Mouse (Mus musculus) testis, postnatal 10 days (tissue): ENCODE data around the gene Flt3l.
"Not testable (repeated sequence)": the region's sequence is repeated elsewhere in the genome, so short reads cannot be mapped to it uniquely, and the experiment has no call there.

Experiments used
- DNase-seq: peaks from one replicate; pipeline ENCODE4 v3.0.0; 2021; ENCODE audit warnings: low spot score

Gene Flt3l

GRCm38 (mm10) chr7:45135993-45136567 is at the start of gene Flt3l, which contains the start of gene Gm45713:
TSS of gene Flt3l (minus strand) at chr7:45136432.
TSS of gene Gm45713 (minus strand) at chr7:45136231.
- peak; percentile 94 for DNase-seq

- DNase-seq, result no peak
Observed at GRCm38 (mm10) chr7:45185921-45186320, 49.7 kb upstream of the Flt3l start.

GRCm38 (mm10) chr7:45183672-45184071 is 47.4 kb upstream of the Flt3l start:
- DNase-seq, result no peak

- DNase-seq, result no peak
Observed at GRCm38 (mm10) chr7:45182606-45183005, 46.4 kb upstream of the Flt3l start.

- DNase-seq, result peak; percentile 83
Observed at GRCm38 (mm10) chr7:45182199-45182601, 46.0 kb upstream of the Flt3l start.

- DNase-seq, result peak; percentile 64
Observed at GRCm38 (mm10) chr7:45181540-45181939, 45.3 kb upstream of the Flt3l start.

- DNase-seq, result no peak
Observed at GRCm38 (mm10) chr7:45180896-45181477, 44.8 kb upstream of the Flt3l start, which contains the start of gene Pth2. TSS of gene Pth2 (plus strand) at chr7:45180995.

GRCm38 (mm10) chr7:45179469-45179868 is 43.2 kb upstream of the Flt3l start, which contains the start of gene Gfy:
TSS of gene Gfy (minus strand) at chr7:45179569.
- no peak for DNase-seq

GRCm38 (mm10) chr7:45178550-45178949 is 42.3 kb upstream of the Flt3l start:
- peak; percentile 63 for DNase-seq

GRCm38 (mm10) chr7:45176356-45176755 is 40.1 kb upstream of the Flt3l start:
- DNase-seq, result no peak

- DNase-seq, result no peak
Observed at GRCm38 (mm10) chr7:45175929-45176328, 39.7 kb upstream of the Flt3l start.

- no peak for DNase-seq
Observed at GRCm38 (mm10) chr7:45175398-45175797, 39.2 kb upstream of the Flt3l start.

GRCm38 (mm10) chr7:45174567-45175280 is 38.5 kb upstream of the Flt3l start:
- DNase-seq, result no peak

GRCm38 (mm10) chr7:45173772-45174171 is 37.5 kb upstream of the Flt3l start:
- DNase-seq, result not testable (repeated sequence)

GRCm38 (mm10) chr7:45172974-45173373 is 36.7 kb upstream of the Flt3l start:
- peak; percentile 66 for DNase-seq

- DNase-seq, result no peak
Observed at GRCm38 (mm10) chr7:45169495-45169894, 33.3 kb upstream of the Flt3l start.

GRCm38 (mm10) chr7:45168656-45169055 is 32.4 kb upstream of the Flt3l start:
- no peak for DNase-seq

GRCm38 (mm10) chr7:45167761-45168445 is 31.7 kb upstream of the Flt3l start:
- no peak for DNase-seq

- DNase-seq, result no peak
Observed at GRCm38 (mm10) chr7:45166950-45167401, 30.7 kb upstream of the Flt3l start.

GRCm38 (mm10) chr7:45165701-45166100 is 29.5 kb upstream of the Flt3l start:
- no peak for DNase-seq

- no peak for DNase-seq
Observed at GRCm38 (mm10) chr7:45164833-45165232, 28.6 kb upstream of the Flt3l start.

GRCm38 (mm10) chr7:45163735-45164490 is 27.7 kb upstream of the Flt3l start, which contains the start of gene Slc17a7:
TSS of gene Slc17a7 (plus strand) at chr7:45163949.
- no peak for DNase-seq
